Comparison of ENCODE assay signal across 8 mouse cellular contexts in genomic region chr11:117120285-117121163, GRCm38 (mm10). TPM values are rescaled to one million over a fixed set of nuclear protein-coding genes. Genes with fewer than 3 reads are reported as not detected.
DNase-seq lines count a peak whose midpoint lies in the region; ATAC-seq and TF ChIP-seq lines count a peak whose summit lies in the region.

No protein-coding gene starts in this region.

- H3K27me3 ChIP-seq in lung, postnatal 0 days (replicated peaks; ENCODE audit: insufficient read depth, low read length) = no peaks in the 10 kb centered on the region
- peaks cover 13% of the 10 kb centered on the region; the same call in 1 of the 2 replicates for H3K27me3 ChIP-seq in intestine, embryonic 16.5 days (replicated peaks; ENCODE audit: control insufficient read depth, insufficient read depth, low read length)
- H3K27me3 ChIP-seq in stomach, embryonic 15.5 days (replicated peaks) = no peaks in the 10 kb centered on the region

- H3K4me2 ChIP-seq in lung, postnatal 0 days (replicated peaks; ENCODE audit: low read depth, low read length) = 0 out of 2 replicates have a peak overlapping the region, but pooled peaks have one; percentile 8
- H3K4me2 ChIP-seq in intestine, embryonic 16.5 days (ENCODE audit: low read depth, low read length) = no peak overlapping the region
- H3K4me2 ChIP-seq in stomach, embryonic 15.5 days = no peak overlapping the region

- H3K4me1 ChIP-seq in lung, postnatal 0 days (ENCODE audit: insufficient read depth, low read depth, low read length) = peaks cover 47% of the 10 kb centered on the region
- H3K4me1 ChIP-seq in intestine, embryonic 16.5 days (ENCODE audit: control insufficient read depth, insufficient read depth, low read length) = peaks cover 50% of the 10 kb centered on the region
- peaks cover 60% of the 10 kb centered on the region for H3K4me1 ChIP-seq in stomach, embryonic 15.5 days

- H3K4me3 ChIP-seq in lung, postnatal 0 days (ENCODE audit: low read depth, low read length) = no peak overlapping the region
- no peak overlapping the region for H3K4me3 ChIP-seq in intestine, embryonic 16.5 days (ENCODE audit: low read length)
- no peak overlapping the region for H3K4me3 ChIP-seq in stomach, embryonic 15.5 days (replicated peaks)

- TF ChIP-seq CTCF in lung, postnatal 0 days (IDR thresholded peaks at IDR 0.05) = no peak

- no peak for TF ChIP-seq EP300 in lung, postnatal 0 days (IDR thresholded peaks at IDR 0.05)

- ATAC-seq in lung, postnatal 0 days = no peak
- no peak for ATAC-seq in intestine, embryonic 16.5 days
- ATAC-seq in stomach, embryonic 15.5 days (ENCODE audit: insufficient read depth, low FRiP score, low read depth) = no peak

- H3K9ac ChIP-seq in lung, postnatal 0 days (replicated peaks; ENCODE audit: low read depth) = no peak overlapping the region
- peak overlapping the region; percentile 1; the same call in 1 of the 2 replicates for H3K9ac ChIP-seq in intestine, embryonic 16.5 days (ENCODE audit: low read depth, low read length)
- 0 out of 2 replicates have a peak overlapping the region, but pooled peaks have one; percentile 1 for H3K9ac ChIP-seq in stomach, embryonic 15.5 days

- 41% methylated on average over 20 of the region's 20 CpGs for WGBS in lung, postnatal 0 days
- WGBS in intestine, embryonic 16.5 days = 58% methylated on average over 20 of the region's 20 CpGs
- 57% methylated on average over 20 of the region's 20 CpGs for WGBS in stomach, embryonic 15.5 days

- peak; percentile 57 for DNase-seq in adrenal gland, postnatal 14 days
- DNase-seq in adrenal gland, postnatal 4 days (ENCODE audit: low spot score in 2 of 2) = no peak
- no peak for DNase-seq in lung, postnatal 0 days (ENCODE audit: low spot score)
- no peak for DNase-seq in lung, postnatal 25 days (ENCODE audit: low spot score)
- no peak for DNase-seq in thymus, postnatal 25 days
- DNase-seq in layer of hippocampus, adult 9-10 months (ENCODE audit: low spot score) = no peak

- peaks cover 14% of the 10 kb centered on the region; the same call in 1 of the 2 replicates for H3K36me3 ChIP-seq in lung, postnatal 0 days (ENCODE audit: insufficient read depth, low read length)
- H3K36me3 ChIP-seq in intestine, embryonic 16.5 days (ENCODE audit: control insufficient read depth, insufficient read depth, low read length) = no peaks in the 10 kb centered on the region
- H3K36me3 ChIP-seq in stomach, embryonic 15.5 days = 0 out of 2 replicates have a peak, but pooled peaks cover 15% of the 10 kb centered on the region

- peak overlapping the region; percentile 59 for H3K27ac ChIP-seq in lung, postnatal 0 days (ENCODE audit: low read length)
- no peak overlapping the region; the same call in 1 of the 2 replicates for H3K27ac ChIP-seq in intestine, embryonic 16.5 days (ENCODE audit: low read length)
- H3K27ac ChIP-seq in stomach, embryonic 15.5 days = peak overlapping the region; percentile 16

- H3K9me3 ChIP-seq in lung, postnatal 0 days (ENCODE audit: low read length) = no peaks in the 10 kb centered on the region
- no peaks in the 10 kb centered on the region for H3K9me3 ChIP-seq in intestine, embryonic 16.5 days (ENCODE audit: control insufficient read depth, low read length)
- no peaks in the 10 kb centered on the region for H3K9me3 ChIP-seq in stomach, embryonic 15.5 days

RNA-seq across cellular contexts. Expression of gene Sec14l1, which starts 5.6 kb away (rescaled TPM):
- total RNA-seq in adrenal gland, postnatal 14 days (2021) = 119 TPM in 2 replicates
- total RNA-seq in adrenal gland, postnatal 4 days (2021) = 100 to 1,000 TPM; 171 to 174 TPM
- polyA plus RNA-seq in lung, postnatal 0 days (2015; fragmentation: Nextera tagmentation; extraction: Ambion mirVana) = 62.2 and 62.4 TPM in 2 replicates
- 28.5 and 29.5 TPM in 2 replicates for polyA plus RNA-seq in intestine, embryonic 16.5 days (2015; fragmentation: Nextera tagmentation; extraction: Ambion mirVana)
- 48.0 and 49.5 TPM in 2 replicates for polyA plus RNA-seq in stomach, embryonic 15.5 days (2015; fragmentation: Nextera tagmentation; extraction: Ambion mirVana)
